Mouse (Mus musculus) liver, embryonic 16.5 days (tissue): Measurements from ENCODE around the gene Rap2c. TPM values are rescaled to one million over a fixed set of nuclear protein-coding genes. Genes with fewer than 3 reads are reported as not detected.

ENCODE experiments used
- ATAC-seq: fragments of 200-750 bp; cut with Nextera tagmentation; 2 replicates; pipeline ENCODE4 v1.8.0; 2017; ENCODE audit warnings: low read depth, mild to moderate bottlenecking, moderate number of reproducible peaks, moderate library complexity
- H3K27ac ChIP-seq: fragments of 300-500 bp; sonication (generic); 2 replicates; pipeline ENCODE4 v1.5.1; 2014; ENCODE audit warnings: mild to moderate bottlenecking, low read length
- H3K27me3 ChIP-seq: fragments of 300-500 bp; sonication (generic); 2 replicates; pipeline ENCODE4 v1.6.1; 2014; ENCODE audit warnings: low read depth, low read length, mixed read lengths; ENCODE audit not compliant: control insufficient read depth, insufficient read depth
- H3K36me3 ChIP-seq: fragments of 300-500 bp; sonication (generic); 2 replicates; pipeline ENCODE4 v1.6.1; 2014; ENCODE audit warnings: mild to moderate bottlenecking; ENCODE audit not compliant: control insufficient read depth, insufficient read depth
- H3K4me1 ChIP-seq: fragments of 300-500 bp; sonication (generic); 2 replicates; pipeline ENCODE4 v1.6.1; 2014; ENCODE audit warnings: low read depth, low read length, mixed read lengths; ENCODE audit not compliant: control insufficient read depth
- H3K4me2 ChIP-seq: fragments of 300-500 bp; sonication (generic); 2 replicates; pipeline ENCODE4 v1.6.1; 2014; ENCODE audit warnings: low read depth, low read length, mixed read lengths
- H3K4me3 ChIP-seq: fragments of 300-500 bp; sonication (generic); 2 replicates; pipeline ENCODE4 v1.5.1; 2014; ENCODE audit warnings: low read depth, mild to moderate bottlenecking, low read length
- H3K9ac ChIP-seq: fragments of 300-500 bp; sonication (generic); 2 replicates; pipeline ENCODE4 v1.6.1; 2014; ENCODE audit warnings: low read depth, low read length
- H3K9me3 ChIP-seq: fragments of 300-500 bp; sonication (generic); replicated peaks from 2 replicates; pipeline ENCODE4 v1.6.1; 2016; ENCODE audit warnings: low read length; ENCODE audit not compliant: control insufficient read depth
- WGBS: fragments of 180-500 bp; shearing (Covaris S2); extraction: QIAGEN DNeasy Blood & Tissue Kit; methylation state at CpG from one replicate; pipeline ENCODE4 v1.1.7; 2014; ENCODE audit not compliant: insufficient replicate concordance; 5-methylcytosine and 5-hydroxymethylcytosine counted together
- polyA plus RNA-seq: library from polyadenylated mRNA; unstranded; fragments of >200 nt; fragmentation: Nextera tagmentation; extraction: Ambion mirVana; gene quantifications from 2 replicates; pipeline ENCODE4 v1.2.1, GENCODE M21; 2015

The Rap2c gene
- 7.6 and 8.5 TPM in 2 replicates for polyA plus RNA-seq

GRCm38 (mm10) chrX:51017851-51018785 lies at the start of gene Rap2c:
Gene Rap2c, minus strand, starts transcription at chrX:51018018.
- peak; percentile 73 for ATAC-seq
- Histone ChIP-seq H3K9ac (peak within 1 kb of the TSS; percentile 76), H3K36me3 (no peaks in the 10 kb centered on the region; the same call in 1 of the 2 replicates), H3K4me3 (peak within 1 kb of the TSS; percentile 69), H3K4me1 (no peaks in the 10 kb centered on the region; the same call in 1 of the 2 replicates), H3K4me2 (peak within 1 kb of the TSS; percentile 71), H3K27ac (peak within 1 kb of the TSS; percentile 88), H3K27me3 (no peaks in the 10 kb centered on the region), H3K9me3 (no peaks in the 10 kb centered on the region)
- 24% methylated on average over 15 of the region's 92 CpGs for WGBS

DNA sequence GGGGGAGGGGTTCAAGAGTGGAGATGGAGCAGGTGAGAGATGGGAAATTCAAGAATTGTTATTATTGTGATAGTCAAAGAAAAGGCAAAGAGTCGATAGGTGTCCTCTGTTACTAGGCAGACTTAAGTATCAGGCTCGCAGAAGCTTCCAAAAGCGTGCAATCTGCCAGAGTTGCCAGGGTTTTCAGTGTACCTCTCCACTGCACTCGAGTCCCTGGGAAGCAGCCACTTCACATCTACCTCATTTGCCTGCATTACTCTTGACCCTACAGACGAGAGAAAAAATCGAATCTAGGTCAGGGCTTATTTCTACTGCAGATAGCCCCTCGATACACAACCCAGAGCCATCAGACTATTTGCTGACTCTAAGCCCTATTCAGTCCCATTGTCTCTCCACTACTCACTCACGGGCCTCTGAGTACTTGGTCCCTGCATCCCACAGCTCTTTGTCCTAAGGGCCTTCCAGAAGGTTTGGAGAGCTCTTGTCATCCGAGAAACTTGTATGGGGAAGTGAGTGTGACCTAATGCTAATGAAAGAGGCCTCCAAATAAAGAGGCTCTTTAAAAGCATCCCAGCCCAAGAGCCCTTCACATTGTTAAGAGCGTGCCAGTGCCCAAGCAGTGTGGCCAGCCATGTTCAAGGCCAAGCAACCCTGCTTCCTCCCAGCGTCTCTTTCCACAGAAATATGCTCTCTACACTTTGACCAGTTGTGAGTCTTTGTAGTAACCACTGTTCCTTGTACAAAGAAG lies 48.9 kb upstream of the Rap2c start:
- no peak overlapping the region for H3K4me3 ChIP-seq
- H3K27me3 ChIP-seq: no peaks in the 10 kb centered on the region
- no peaks in the 10 kb centered on the region for H3K36me3 ChIP-seq
- WGBS: 56% methylated on average over 11 of the region's 11 CpGs
- no peak overlapping the region for H3K27ac ChIP-seq
- no peaks in the 10 kb centered on the region for H3K4me1 ChIP-seq
- H3K9ac ChIP-seq: no peak overlapping the region
- no peak overlapping the region for H3K4me2 ChIP-seq
- ATAC-seq: no peak
- no peaks in the 10 kb centered on the region for H3K9me3 ChIP-seq

- no peaks in the 10 kb centered on the region for H3K9me3 ChIP-seq
- no peaks in the 10 kb centered on the region for H3K36me3 ChIP-seq
- H3K4me3 ChIP-seq: no peak overlapping the region
- no peaks in the 10 kb centered on the region for H3K4me1 ChIP-seq
- ATAC-seq: no peak
- no peak overlapping the region for H3K9ac ChIP-seq
- H3K4me2 ChIP-seq: no peak overlapping the region
- no peak overlapping the region for H3K27ac ChIP-seq
- no peaks in the 10 kb centered on the region for H3K27me3 ChIP-seq
- 10% methylated on average over 6 of the region's 6 CpGs for WGBS
Observed at GRCm38 (mm10) chrX:51065773-51066172, 48.0 kb upstream of the Rap2c start.

GRCm38 (mm10) chrX:51065158-51065664 lies 47.4 kb upstream of the Rap2c start:
- Histone ChIP-seq H3K9ac (no peak overlapping the region), H3K27ac (no peak overlapping the region), H3K4me2 (no peak overlapping the region), H3K9me3 (no peaks in the 10 kb centered on the region), H3K4me1 (no peaks in the 10 kb centered on the region), H3K4me3 (no peak overlapping the region), H3K36me3 (no peaks in the 10 kb centered on the region), H3K27me3 (no peaks in the 10 kb centered on the region)
- no peak for ATAC-seq
- WGBS: 54% methylated on average over 6 of the region's 6 CpGs

DNA sequence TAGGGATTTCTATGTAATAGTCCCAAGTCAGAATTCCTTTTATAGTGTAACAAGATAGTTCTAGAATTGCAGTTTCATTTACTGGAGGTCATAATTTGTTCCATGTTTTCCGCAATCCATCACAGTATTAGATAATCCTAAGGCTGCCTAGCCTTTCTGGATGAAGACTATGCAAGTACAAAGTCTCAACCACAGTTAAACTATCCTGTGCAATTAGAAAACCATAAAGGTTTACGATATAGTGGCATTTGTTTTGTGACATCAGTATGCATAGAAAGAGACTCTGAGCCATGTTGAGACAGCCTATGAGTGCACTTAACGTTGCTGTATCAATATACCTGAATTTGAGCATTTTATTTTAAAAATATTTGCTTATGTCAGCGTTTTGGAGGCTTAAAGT lies 42.4 kb upstream of the Rap2c start:
- Histone ChIP-seq H3K4me3 (no peak overlapping the region), H3K9ac (no peak overlapping the region), H3K9me3 (no peaks in the 10 kb centered on the region), H3K4me1 (no peaks in the 10 kb centered on the region), H3K27me3 (no peaks in the 10 kb centered on the region), H3K4me2 (no peak overlapping the region), H3K36me3 (no peaks in the 10 kb centered on the region), H3K27ac (no peak overlapping the region)
- no peak for ATAC-seq
- 39% methylated on average over 4 of the region's 4 CpGs for WGBS

DNA sequence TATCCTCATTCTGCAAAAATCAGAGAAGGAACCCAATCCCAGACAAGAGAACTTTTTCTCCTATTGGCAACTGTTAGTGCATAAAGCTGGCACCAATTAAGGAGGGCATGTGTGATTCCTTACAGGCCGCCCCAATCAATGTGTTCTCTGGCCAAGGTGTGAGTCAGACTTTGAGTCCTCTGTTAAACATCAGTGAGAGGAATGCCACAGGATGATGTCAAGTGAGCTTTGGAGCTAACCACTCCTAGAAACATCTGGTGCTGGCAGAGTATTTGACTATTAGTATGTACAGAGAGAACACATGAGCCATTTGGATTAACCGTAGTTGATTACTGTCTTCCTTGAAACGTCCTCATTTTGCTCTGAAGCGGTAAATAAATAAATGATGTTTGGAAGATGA lies 40.9 kb upstream of the Rap2c start:
- H3K4me3 ChIP-seq: no peak overlapping the region
- H3K27ac ChIP-seq: no peak overlapping the region
- whole genome bisulfite sequencing: 61% methylated on average over 4 of the region's 4 CpGs
- H3K9ac ChIP-seq: no peak overlapping the region
- no peaks in the 10 kb centered on the region for H3K4me1 ChIP-seq
- H3K36me3 ChIP-seq: no peaks in the 10 kb centered on the region
- H3K4me2 ChIP-seq: no peak overlapping the region
- ATAC-seq: no peak
- no peaks in the 10 kb centered on the region for H3K27me3 ChIP-seq
- no peaks in the 10 kb centered on the region for H3K9me3 ChIP-seq

- H3K4me1 ChIP-seq: no peaks in the 10 kb centered on the region
- no peaks in the 10 kb centered on the region for H3K9me3 ChIP-seq
- H3K36me3 ChIP-seq: no peaks in the 10 kb centered on the region
- no peak overlapping the region for H3K4me3 ChIP-seq
- H3K27ac ChIP-seq: no peak overlapping the region
- H3K27me3 ChIP-seq: no peaks in the 10 kb centered on the region
- 61% methylated on average over 5 of the region's 5 CpGs for WGBS
- ATAC-seq: peak; percentile 53; the same call in 1 of the 2 replicates
- H3K4me2 ChIP-seq: no peak overlapping the region
- no peak overlapping the region for H3K9ac ChIP-seq
Observed at GRCm38 (mm10) chrX:51058317-51058716, 40.5 kb upstream of the Rap2c start.

DNA sequence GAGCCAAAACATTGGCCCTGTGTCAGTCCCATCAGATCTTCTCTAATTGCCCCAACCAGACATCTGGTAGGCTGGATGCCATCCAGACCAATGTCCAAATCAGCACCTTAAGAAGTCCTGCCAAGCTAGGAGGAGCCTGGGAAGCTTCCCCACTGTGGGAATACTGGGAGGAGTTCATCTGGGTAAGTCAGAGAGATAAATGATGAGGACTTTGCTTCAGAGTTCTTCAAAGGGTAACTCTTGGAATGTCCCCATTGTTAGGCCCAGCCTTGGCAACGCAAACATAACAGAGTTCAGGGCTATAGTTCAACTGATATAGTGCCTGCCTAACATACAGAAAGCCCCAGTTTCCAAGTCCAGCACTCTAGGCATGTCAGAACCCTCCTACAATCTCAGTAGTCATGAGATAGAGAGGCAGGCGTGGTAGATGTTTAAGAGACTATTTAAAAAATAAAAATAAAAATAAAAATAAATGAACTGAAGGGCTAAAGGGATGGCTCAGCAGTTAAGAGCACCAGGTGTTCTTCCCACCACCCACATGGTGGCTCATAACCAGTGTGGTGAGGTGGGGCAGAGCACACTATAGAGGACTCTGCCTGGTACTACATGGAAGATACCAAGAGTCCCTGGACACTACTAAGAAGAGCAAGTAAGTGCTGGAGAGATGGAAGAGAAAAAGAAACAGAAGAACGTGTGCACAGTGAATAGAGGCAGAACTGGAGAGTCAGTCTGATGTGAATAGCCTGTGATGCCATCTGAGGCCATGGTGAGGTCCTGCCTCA lies 34.1 kb upstream of the Rap2c start:
- WGBS: 38% methylated on average over 3 of the region's 3 CpGs
- ATAC-seq: no peak
- no peaks in the 10 kb centered on the region for H3K27me3 ChIP-seq

More for the DNA sequence above, 34.1 kb upstream of the Rap2c start:
- H3K27ac ChIP-seq: no peak overlapping the region
- H3K4me1 ChIP-seq: no peaks in the 10 kb centered on the region
- no peak overlapping the region for H3K4me3 ChIP-seq
- no peak overlapping the region for H3K4me2 ChIP-seq
- H3K9ac ChIP-seq: no peak overlapping the region
- H3K9me3 ChIP-seq: no peaks in the 10 kb centered on the region
- no peaks in the 10 kb centered on the region for H3K36me3 ChIP-seq
